Mouse (Mus musculus) A20 (cell line): ENCODE data around the gene Lrrc1.

Experiments used
- DNase-seq: peaks from one replicate; pipeline ENCODE4 v3.0.0-alpha.2; 2011; ENCODE audit warnings: low read depth, low spot score

The Lrrc1 gene

DNA sequence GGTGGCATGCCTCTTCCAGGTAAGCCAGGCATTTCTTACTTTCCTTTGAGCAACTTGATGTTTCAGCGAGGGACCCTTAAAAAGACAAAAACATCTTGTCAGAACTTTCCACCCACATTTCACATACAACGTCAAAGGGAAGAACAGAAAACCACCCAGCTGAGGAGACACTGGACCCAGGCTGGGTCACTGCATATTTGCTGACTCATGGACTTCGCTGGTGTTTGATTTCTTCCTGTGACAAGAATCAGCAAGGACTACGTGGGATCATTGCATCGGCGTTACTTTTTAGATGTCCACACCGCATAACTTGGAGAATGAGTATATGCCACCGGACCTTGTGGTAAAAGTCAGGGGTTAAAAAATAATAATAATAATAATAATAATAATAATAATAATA is 155.7 kb downstream of the Lrrc1 start:
- no peak for DNase-seq

DNA sequence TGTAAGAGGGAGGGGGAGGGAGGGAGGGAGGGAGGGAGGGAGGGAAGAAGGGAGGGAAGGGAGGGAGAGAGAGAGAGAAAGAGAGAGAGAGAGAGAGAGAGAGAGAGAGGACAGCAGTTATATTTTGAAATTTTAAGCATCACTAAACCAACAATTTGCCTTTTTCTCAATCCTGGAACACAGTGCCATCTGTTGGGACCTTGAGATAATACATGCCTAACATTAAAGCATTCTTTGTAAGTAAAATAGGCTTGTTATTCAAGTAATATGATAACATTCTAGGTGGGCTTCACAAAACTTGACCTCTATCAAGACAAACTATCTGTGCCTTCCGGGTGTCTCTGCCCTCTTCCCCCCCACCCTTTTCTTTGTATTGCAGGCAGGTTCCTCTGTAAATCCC is 157.9 kb downstream of the Lrrc1 start:
- peak; percentile 38 for DNase-seq

DNA sequence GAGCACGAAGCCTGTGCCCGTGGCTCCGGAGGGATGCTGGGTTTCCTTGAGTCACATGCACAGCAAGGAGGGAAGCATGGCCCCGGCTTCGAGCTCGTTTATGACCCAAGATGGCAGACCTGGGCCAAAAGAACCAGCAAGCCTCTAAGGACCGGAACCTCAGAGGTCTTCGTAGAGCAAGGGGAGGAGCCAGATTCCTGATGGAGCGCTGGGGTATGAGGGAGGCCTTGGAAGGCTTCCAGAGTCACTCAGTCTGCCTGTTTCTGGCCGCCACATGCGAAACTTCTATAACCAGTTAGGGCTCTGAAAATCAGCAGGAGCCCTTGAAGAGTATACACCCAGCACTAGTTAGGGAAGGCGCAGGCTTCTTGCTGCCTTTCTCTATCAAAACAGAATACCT is 159.1 kb downstream of the Lrrc1 start:
- DNase-seq, result no peak

DNA sequence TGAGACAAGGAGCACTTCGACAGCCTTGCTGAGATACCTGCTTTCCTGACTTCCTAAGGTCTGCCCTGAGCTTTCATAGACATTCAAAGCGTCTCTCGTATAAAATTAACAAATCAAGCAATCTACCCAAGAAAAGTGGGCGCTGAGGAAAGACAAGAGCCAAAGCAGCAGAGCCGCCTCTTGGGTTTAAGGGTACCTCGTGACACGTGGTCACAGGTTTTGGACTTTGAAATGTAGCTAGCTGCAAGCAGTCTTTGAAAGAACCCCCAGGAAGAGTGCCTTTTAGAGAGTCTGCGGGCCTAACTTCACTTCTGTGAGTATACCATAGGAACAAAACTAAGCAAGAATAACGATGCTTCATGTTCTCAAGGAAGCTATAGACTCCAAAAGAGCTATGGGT is 160.0 kb downstream of the Lrrc1 start:
- no peak for DNase-seq

DNA sequence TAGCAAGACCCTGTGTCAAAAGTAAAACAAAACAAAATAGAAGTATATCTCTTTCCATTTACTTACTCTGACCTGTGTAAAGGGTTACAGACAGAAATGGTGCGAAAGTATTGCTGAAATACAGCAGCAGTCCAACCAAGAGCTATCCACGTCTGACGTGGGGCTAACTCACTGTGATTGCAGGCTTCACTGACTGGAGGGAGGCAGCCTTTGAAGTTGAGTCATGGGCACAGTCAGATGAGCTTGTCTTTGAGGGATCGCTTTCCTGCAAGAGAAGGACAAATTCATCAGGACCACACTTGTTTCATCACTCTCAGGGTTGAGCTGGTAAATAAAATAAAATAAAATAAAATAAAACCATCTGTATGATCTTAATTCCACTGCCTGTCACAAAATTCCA is 160.7 kb downstream of the Lrrc1 start:
- DNase-seq, result no peak

DNA sequence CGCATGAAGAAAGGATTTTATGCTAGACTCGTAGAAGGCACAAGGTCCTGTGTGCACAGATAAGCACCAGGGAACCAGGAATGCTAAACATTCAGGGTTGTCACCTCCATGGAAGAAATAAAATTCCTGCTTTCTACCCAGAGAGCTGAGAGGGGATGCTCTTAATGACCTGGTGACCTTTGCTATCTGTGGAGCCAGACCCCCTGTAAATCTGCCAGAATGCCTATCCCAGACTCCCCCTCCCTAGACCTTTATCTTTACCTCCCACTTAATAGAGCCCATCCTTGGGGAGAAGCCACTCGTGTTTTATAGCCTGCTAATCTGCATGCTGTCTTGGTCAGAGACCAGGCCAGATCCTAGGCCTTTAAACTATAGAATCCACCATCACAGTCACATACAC is 162.2 kb downstream of the Lrrc1 start:
- DNase-seq, result no peak

DNA sequence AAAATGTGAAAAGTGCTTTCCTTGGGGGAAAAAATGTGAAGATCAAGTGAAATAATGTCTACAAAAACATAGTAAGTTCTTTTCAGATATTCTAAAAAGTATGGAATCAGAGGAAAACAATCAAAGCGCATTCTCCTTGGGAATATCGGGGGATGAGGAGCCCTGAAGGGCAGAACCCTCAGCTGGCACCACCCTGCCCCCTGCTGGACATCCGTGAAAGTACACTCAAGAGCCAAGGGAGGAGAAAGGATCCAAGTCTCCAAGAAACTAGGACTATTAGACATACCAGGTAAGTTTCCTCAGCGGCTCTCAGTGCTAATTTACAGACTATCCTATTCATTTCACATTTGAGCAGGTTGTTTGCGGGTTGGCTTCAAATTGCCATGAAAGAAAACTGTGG is 163.1 kb downstream of the Lrrc1 start:
- DNase-seq, result peak; percentile 35
